Mouse (Mus musculus) bone marrow macrophage, adult 2 months (primary cell): ENCODE data around the gene Bri3.

Source experiments
- CTCF ChIP-seq: IDR thresholded peaks from 2 replicates; pipeline ENCODE4 v1.5.1; 2012; ENCODE audit warnings: low read depth, mild to moderate bottlenecking, low read length, moderate library complexity
- POLR2A ChIP-seq: IDR thresholded peaks from 2 replicates; pipeline ENCODE4 v1.6.1; 2012; ENCODE audit warnings: mild to moderate bottlenecking, low read depth, low read length, borderline replicate concordance

DNA sequence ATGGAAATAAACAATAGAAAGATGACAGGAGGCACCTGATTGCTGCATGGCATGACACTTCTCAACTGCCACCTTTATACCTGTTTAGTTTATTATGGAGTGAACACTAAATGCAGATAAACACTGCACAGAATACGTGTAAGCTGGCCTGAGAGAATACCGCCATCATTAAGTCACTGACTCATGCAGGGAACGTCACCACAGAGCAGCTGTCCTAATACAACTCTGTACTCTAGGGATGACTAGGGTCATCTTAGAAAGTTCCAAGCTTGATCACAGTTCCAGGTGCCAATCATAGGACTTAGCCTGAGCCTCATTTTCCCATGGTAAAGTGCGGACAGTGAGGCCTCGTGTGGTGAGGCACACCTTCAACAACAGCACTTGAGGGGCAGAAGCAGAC lies 40.4 kb downstream of the Bri3 start:
- TF ChIP-seq CTCF (no peak), POLR2A (no peak)
